Mouse (Mus musculus): ENCODE measurements at regions not wholly inside any gene's neighbourhood (a gene's known extent, or its start where the extent isn't known, plus 50 kb on each side); places are given as distances from the start of the nearest gene placed in this dataset.
A peak's percentile ranks its signal among the peaks of the same experiment; 100 is the strongest.

GRCm38 (mm10) chr13:47298010-47298409 lies 175.6 kb downstream of the Rnf144b start:
- Histone ChIP-seq H3K27ac (replicated peaks) (no peak overlapping the region), H3K9me3 (no peaks in the 10 kb centered on the region), H3K4me1 (replicated peaks) (no peaks in the 10 kb centered on the region), H3K4me2 (peak overlapping the region; percentile 28; the same call in 1 of the 2 replicates), H3K27me3 (no peaks in the 10 kb centered on the region), H3K9ac (no peak overlapping the region), H3K36me3 (no peaks in the 10 kb centered on the region), H3K4me3 (no peak overlapping the region)
- 34% methylated on average over 11 of the region's 11 CpGs for WGBS
- 0 out of 2 replicates have a peak, but pooled peaks have one; percentile 50 for ATAC-seq (ENCODE audit: low FRiP score, low read depth)

GRCm38 (mm10) chr13:47300486-47300885 lies 178.0 kb downstream of the Rnf144b start:
- no peaks in the 10 kb centered on the region for H3K27me3 ChIP-seq
- no peaks in the 10 kb centered on the region for H3K4me1 ChIP-seq (replicated peaks)
- H3K27ac ChIP-seq (replicated peaks) = no peak overlapping the region
- ATAC-seq (ENCODE audit: low FRiP score, low read depth) = no peak
- 63% methylated on average over 2 of the region's 2 CpGs for WGBS
- H3K4me2 ChIP-seq = no peak overlapping the region
- no peak overlapping the region for H3K9ac ChIP-seq
- H3K9me3 ChIP-seq = no peaks in the 10 kb centered on the region
- H3K36me3 ChIP-seq = no peaks in the 10 kb centered on the region
- H3K4me3 ChIP-seq = no peak overlapping the region

DNA sequence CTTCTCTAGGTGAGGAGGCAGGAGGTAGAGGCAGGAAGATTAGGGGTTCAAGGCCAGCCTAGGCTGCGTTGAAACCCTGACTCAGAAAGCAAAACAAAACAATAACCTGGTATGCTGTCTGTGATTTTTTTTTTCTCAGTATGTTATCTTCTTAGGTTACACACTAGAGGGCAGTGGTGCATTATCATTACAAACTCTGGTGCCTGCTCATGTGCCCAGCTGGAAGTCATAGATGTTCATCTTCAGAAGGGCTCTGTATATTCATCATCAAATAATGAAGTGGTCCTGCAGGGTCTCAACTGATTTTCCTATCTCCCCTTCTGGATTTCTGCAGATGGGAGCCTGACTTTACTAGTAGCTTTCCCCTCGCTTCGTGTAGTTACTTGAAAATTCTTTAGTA lies 178.6 kb downstream of the Rnf144b start:
- H3K9ac ChIP-seq = no peak overlapping the region
- ATAC-seq (ENCODE audit: low FRiP score, low read depth) = 0 out of 2 replicates have a peak, but pooled peaks have one; percentile 23
- no peaks in the 10 kb centered on the region for H3K4me1 ChIP-seq (replicated peaks)
- H3K36me3 ChIP-seq = no peaks in the 10 kb centered on the region
- no peaks in the 10 kb centered on the region for H3K27me3 ChIP-seq
- no peaks in the 10 kb centered on the region for H3K9me3 ChIP-seq
- 58% methylated on average over 3 of the region's 3 CpGs for WGBS
- no peak overlapping the region for H3K27ac ChIP-seq (replicated peaks)
- H3K4me3 ChIP-seq = no peak overlapping the region
- H3K4me2 ChIP-seq = no peak overlapping the region

DNA sequence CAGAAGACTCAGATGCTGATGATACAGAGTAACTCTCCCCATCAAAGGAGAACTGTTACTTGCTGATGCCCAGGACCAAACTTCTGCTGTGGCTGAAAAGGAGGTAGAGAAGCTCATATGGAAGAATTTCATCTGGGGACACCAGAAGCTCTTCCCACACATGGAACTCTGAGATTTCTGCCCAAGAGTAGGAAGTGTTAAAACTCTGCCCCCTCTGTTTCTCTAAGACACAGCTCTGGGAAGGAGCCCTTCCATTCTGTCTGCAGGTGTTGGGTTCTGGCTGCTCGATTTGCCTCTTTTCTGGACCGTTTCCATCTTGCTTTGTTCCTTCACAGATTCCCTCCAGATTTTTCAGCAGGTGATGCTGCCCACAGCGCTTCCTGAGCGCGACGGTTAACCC lies 187.0 kb downstream of the Rnf144b start:
- no peak for ATAC-seq (ENCODE audit: low FRiP score, low read depth)
- no peaks in the 10 kb centered on the region for H3K36me3 ChIP-seq
- no peak overlapping the region for H3K4me2 ChIP-seq
- H3K27ac ChIP-seq (replicated peaks) = no peak overlapping the region
- H3K4me3 ChIP-seq = no peak overlapping the region
- H3K27me3 ChIP-seq = no peaks in the 10 kb centered on the region
- WGBS = 89% methylated on average over 6 of the region's 6 CpGs
- no peaks in the 10 kb centered on the region for H3K9me3 ChIP-seq
- H3K9ac ChIP-seq = no peak overlapping the region
- peaks cover 4% of the 10 kb centered on the region; the same call in 1 of the 2 replicates for H3K4me1 ChIP-seq (replicated peaks)

GRCm38 (mm10) chr13:47310751-47311202 lies 188.3 kb downstream of the Rnf144b start:
- no peaks in the 10 kb centered on the region for H3K9me3 ChIP-seq
- no peak overlapping the region for H3K4me3 ChIP-seq
- H3K36me3 ChIP-seq = no peaks in the 10 kb centered on the region
- WGBS = 27% methylated on average over 7 of the region's 7 CpGs
- H3K9ac ChIP-seq = no peak overlapping the region
- no peak overlapping the region for H3K4me2 ChIP-seq
- H3K4me1 ChIP-seq (replicated peaks) = peaks cover 4% of the 10 kb centered on the region; the same call in 1 of the 2 replicates
- H3K27ac ChIP-seq (replicated peaks) = no peak overlapping the region
- ATAC-seq (ENCODE audit: low FRiP score, low read depth) = peak; percentile 59
- no peaks in the 10 kb centered on the region for H3K27me3 ChIP-seq

GRCm38 (mm10) chr13:47319549-47319948 lies 197.1 kb downstream of the Rnf144b start:
- no peak for ATAC-seq (ENCODE audit: low FRiP score, low read depth)
- Histone ChIP-seq H3K27ac (replicated peaks) (no peak overlapping the region), H3K9me3 (no peaks in the 10 kb centered on the region), H3K4me2 (no peak overlapping the region), H3K9ac (no peak overlapping the region), H3K4me3 (no peak overlapping the region), H3K4me1 (replicated peaks) (no peaks in the 10 kb centered on the region), H3K27me3 (no peaks in the 10 kb centered on the region), H3K36me3 (no peaks in the 10 kb centered on the region)
- 60% methylated on average over 8 of the region's 8 CpGs for WGBS

GRCm38 (mm10) chr13:47321876-47322275 lies 199.4 kb downstream of the Rnf144b start:
- WGBS = 91% methylated on average over 1 of the region's 1 CpGs
- no peaks in the 10 kb centered on the region for H3K4me1 ChIP-seq (replicated peaks)
- H3K4me2 ChIP-seq = no peak overlapping the region
- no peak overlapping the region for H3K9ac ChIP-seq
- H3K4me3 ChIP-seq = no peak overlapping the region
- H3K9me3 ChIP-seq = no peaks in the 10 kb centered on the region
- H3K27ac ChIP-seq (replicated peaks) = no peak overlapping the region
- ATAC-seq (ENCODE audit: low FRiP score, low read depth) = no peak
- no peaks in the 10 kb centered on the region for H3K27me3 ChIP-seq
- H3K36me3 ChIP-seq = no peaks in the 10 kb centered on the region

GRCm38 (mm10) chr13:47335996-47336684 lies 213.7 kb downstream of the Rnf144b start:
- no peaks in the 10 kb centered on the region for H3K9me3 ChIP-seq
- no peak overlapping the region for H3K4me2 ChIP-seq
- 68% methylated on average over 16 of the region's 16 CpGs for WGBS
- ATAC-seq (ENCODE audit: low FRiP score, low read depth) = no peak
- no peak overlapping the region for H3K4me3 ChIP-seq
- H3K27ac ChIP-seq (replicated peaks) = no peak overlapping the region
- H3K36me3 ChIP-seq = no peaks in the 10 kb centered on the region
- H3K27me3 ChIP-seq = no peaks in the 10 kb centered on the region
- H3K9ac ChIP-seq = no peak overlapping the region
- no peaks in the 10 kb centered on the region for H3K4me1 ChIP-seq (replicated peaks)

GRCm38 (mm10) chr13:47336865-47337441 lies 214.5 kb downstream of the Rnf144b start:
- Histone ChIP-seq H3K36me3 (no peaks in the 10 kb centered on the region), H3K4me2 (no peak overlapping the region), H3K4me3 (no peak overlapping the region), H3K27ac (replicated peaks) (peak overlapping the region; percentile 21; the same call in 1 of the 2 replicates), H3K4me1 (replicated peaks) (no peaks in the 10 kb centered on the region), H3K27me3 (no peaks in the 10 kb centered on the region), H3K9me3 (no peaks in the 10 kb centered on the region), H3K9ac (no peak overlapping the region)
- peak; percentile 72 for ATAC-seq (ENCODE audit: low FRiP score, low read depth)
- 59% methylated on average over 15 of the region's 15 CpGs for WGBS

DNA sequence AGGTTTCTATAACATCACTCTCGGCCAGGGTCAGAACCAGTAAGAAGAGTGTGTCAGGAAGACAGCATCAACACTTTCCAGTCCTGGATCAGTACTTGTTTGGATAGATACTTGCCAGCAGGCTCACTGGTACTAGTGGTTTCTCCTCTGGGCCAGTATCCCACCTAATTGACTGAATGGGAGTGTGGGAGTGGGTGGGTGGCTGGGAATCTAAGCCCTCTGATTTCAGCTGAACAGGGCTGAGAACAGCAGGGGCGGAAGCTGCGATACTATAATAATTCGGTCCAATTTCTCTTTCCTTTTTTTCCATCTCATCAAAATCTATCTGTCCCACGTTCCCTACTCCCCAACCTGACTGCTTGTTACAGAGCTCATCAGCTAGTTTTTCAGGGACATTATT lies 217.0 kb downstream of the Rnf144b start:
- Histone ChIP-seq H3K4me2 (no peak overlapping the region), H3K9ac (no peak overlapping the region), H3K36me3 (no peaks in the 10 kb centered on the region), H3K27ac (replicated peaks) (no peak overlapping the region), H3K4me3 (no peak overlapping the region), H3K27me3 (no peaks in the 10 kb centered on the region), H3K4me1 (replicated peaks) (no peaks in the 10 kb centered on the region), H3K9me3 (no peaks in the 10 kb centered on the region)
- WGBS = 69% methylated on average over 5 of the region's 5 CpGs
- no peak for ATAC-seq (ENCODE audit: low FRiP score, low read depth)

DNA sequence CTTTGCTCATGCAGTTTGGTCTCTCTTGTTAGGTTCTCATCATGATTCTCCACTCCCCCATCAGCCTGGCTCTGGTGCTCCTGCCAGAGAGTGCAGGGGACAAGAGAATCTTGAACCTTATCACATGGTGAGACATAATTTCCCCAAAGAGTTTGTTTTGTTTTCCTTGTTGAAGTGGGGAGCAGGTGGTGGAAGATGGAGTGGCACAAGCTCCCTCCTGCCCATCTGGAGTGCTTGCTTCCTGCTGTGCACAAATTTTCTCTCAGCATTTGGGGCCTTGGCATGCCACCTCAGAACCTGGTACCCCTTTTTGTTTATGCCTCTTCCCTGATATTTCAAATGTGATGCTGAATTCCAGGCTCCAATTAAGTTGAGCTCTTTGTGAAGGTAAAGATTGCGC lies 219.9 kb downstream of the Rnf144b start:
- no peak overlapping the region for H3K4me2 ChIP-seq
- no peak for ATAC-seq (ENCODE audit: low FRiP score, low read depth)
- H3K36me3 ChIP-seq = no peaks in the 10 kb centered on the region
- H3K27me3 ChIP-seq = 0 out of 2 replicates have a peak, but pooled peaks cover 2% of the 10 kb centered on the region
- H3K9ac ChIP-seq = no peak overlapping the region
- no peak overlapping the region for H3K4me3 ChIP-seq
- WGBS = 90% methylated on average over 1 of the region's 1 CpGs
- no peaks in the 10 kb centered on the region for H3K4me1 ChIP-seq (replicated peaks)
- H3K9me3 ChIP-seq = no peaks in the 10 kb centered on the region
- no peak overlapping the region for H3K27ac ChIP-seq (replicated peaks)

DNA sequence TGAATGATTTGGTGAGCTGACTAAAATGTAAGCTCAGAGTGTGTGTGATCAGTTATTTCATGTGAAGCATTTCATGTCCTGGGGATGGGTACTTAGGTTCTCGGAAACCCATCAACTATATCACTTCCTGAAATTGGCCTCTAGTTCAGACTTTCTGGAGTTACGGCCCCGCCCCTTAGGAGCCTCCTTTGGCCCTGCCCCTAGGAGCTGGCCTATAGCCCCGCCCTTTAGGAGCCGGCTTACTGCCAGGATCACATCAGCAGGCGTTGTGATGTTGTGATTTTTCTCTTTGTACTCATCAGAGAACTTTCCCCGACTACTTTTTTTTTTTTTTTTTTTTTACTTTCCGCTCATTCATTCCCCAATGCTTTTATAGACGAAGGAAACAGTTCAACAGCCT lies 223.1 kb downstream of the Rnf144b start:
- Histone ChIP-seq H3K4me2 (no peak overlapping the region), H3K9me3 (no peaks in the 10 kb centered on the region), H3K36me3 (no peaks in the 10 kb centered on the region), H3K27ac (replicated peaks) (no peak overlapping the region), H3K27me3 (0 out of 2 replicates have a peak, but pooled peaks cover 2% of the 10 kb centered on the region), H3K4me1 (replicated peaks) (peaks cover 3% of the 10 kb centered on the region; the same call in 1 of the 2 replicates), H3K4me3 (no peak overlapping the region), H3K9ac (no peak overlapping the region)
- ATAC-seq (ENCODE audit: low FRiP score, low read depth) = no peak
- WGBS = 48% methylated on average over 9 of the region's 9 CpGs

Measured in hindbrain, embryonic 15.5 days (tissue).